Mouse (Mus musculus): ENCODE data around the gene Nav2. TPM values are rescaled to one million over a fixed set of nuclear protein-coding genes. Genes with fewer than 3 reads are reported as not detected.

The Nav2 gene
- polyA plus RNA-seq, 1 experiment from 2014 or later, result 5.8 TPM

- Histone ChIP-seq H3K27ac (ENCODE audit: low read depth, low read length) (no peak overlapping the region), H3K4me1 (replicated peaks; ENCODE audit: control insufficient read depth, insufficient read depth, low read length) (no peaks in the 10 kb centered on the region), H3K9me3 (ENCODE audit: control insufficient read depth) (no peaks in the 10 kb centered on the region), H3K4me2 (replicated peaks; ENCODE audit: low read depth) (no peak overlapping the region), H3K9ac (ENCODE audit: low read depth, low read length) (no peak overlapping the region), H3K36me3 (ENCODE audit: control insufficient read depth, insufficient read depth) (no peaks in the 10 kb centered on the region), H3K27me3 (replicated peaks; ENCODE audit: control insufficient read depth, insufficient read depth, low read length) (no peaks in the 10 kb centered on the region), H3K4me3 (ENCODE audit: low read depth, low read length) (no peak overlapping the region)
- 25% methylated on average over 5 of the region's 5 CpGs for WGBS
- no peak for TF ChIP-seq CTCF (IDR thresholded peaks at IDR 0.05; ENCODE audit: low read depth)
- ATAC-seq, result no peak
Observed at GRCm38 (mm10) chr7:48917463-48917862, 8.9 kb downstream of the Nav2 start.

DNA sequence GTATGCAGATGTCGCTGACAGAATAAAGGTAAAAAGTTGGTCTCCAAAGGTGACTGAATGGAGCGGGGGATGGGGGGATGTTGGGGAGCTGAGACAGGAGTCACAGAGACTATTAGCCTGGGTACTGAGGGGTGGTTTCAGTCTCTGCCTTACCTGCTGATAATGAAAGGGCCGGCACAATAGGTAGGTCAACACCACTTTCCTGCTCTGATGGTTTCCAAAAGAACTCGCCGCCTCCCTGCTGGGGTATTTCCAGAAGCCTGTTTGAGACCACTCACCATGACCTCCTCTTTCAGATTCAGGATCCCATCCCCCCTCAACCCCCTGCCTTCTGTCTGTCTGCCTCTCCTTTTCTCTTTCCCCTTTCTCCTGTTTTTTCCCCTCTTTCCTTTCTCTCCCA, 9.5 kb downstream of the Nav2 start:
- 49% methylated on average over 5 of the region's 5 CpGs for WGBS
- no peak overlapping the region for H3K9ac ChIP-seq (ENCODE audit: low read depth, low read length)
- H3K36me3 ChIP-seq (ENCODE audit: control insufficient read depth, insufficient read depth), result no peaks in the 10 kb centered on the region
- no peak for ATAC-seq
- H3K9me3 ChIP-seq (ENCODE audit: control insufficient read depth), result no peaks in the 10 kb centered on the region
- H3K27ac ChIP-seq (ENCODE audit: low read depth, low read length), result no peak overlapping the region
- H3K4me1 ChIP-seq (replicated peaks; ENCODE audit: control insufficient read depth, insufficient read depth, low read length), result no peaks in the 10 kb centered on the region
- H3K27me3 ChIP-seq (replicated peaks; ENCODE audit: control insufficient read depth, insufficient read depth, low read length), result no peaks in the 10 kb centered on the region
- H3K4me3 ChIP-seq (ENCODE audit: low read depth, low read length), result no peak overlapping the region
- no peak for TF ChIP-seq CTCF (IDR thresholded peaks at IDR 0.05; ENCODE audit: low read depth)
- no peak overlapping the region for H3K4me2 ChIP-seq (replicated peaks; ENCODE audit: low read depth)

GRCm38 (mm10) chr7:48918389-48918788, 9.9 kb downstream of the Nav2 start:
- no peak for TF ChIP-seq CTCF (IDR thresholded peaks at IDR 0.05; ENCODE audit: low read depth)
- Histone ChIP-seq H3K9me3 (ENCODE audit: control insufficient read depth) (no peaks in the 10 kb centered on the region), H3K36me3 (ENCODE audit: control insufficient read depth, insufficient read depth) (no peaks in the 10 kb centered on the region), H3K4me2 (replicated peaks; ENCODE audit: low read depth) (no peak overlapping the region), H3K4me1 (replicated peaks; ENCODE audit: control insufficient read depth, insufficient read depth, low read length) (no peaks in the 10 kb centered on the region), H3K27ac (ENCODE audit: low read depth, low read length) (no peak overlapping the region), H3K9ac (ENCODE audit: low read depth, low read length) (no peak overlapping the region), H3K4me3 (ENCODE audit: low read depth, low read length) (no peak overlapping the region), H3K27me3 (replicated peaks; ENCODE audit: control insufficient read depth, insufficient read depth, low read length) (no peaks in the 10 kb centered on the region)
- WGBS, result 58% methylated on average over 11 of the region's 11 CpGs
- no peak for ATAC-seq

GRCm38 (mm10) chr7:48923620-48924019, 15.1 kb downstream of the Nav2 start:
- no peak overlapping the region for H3K4me3 ChIP-seq (ENCODE audit: low read depth, low read length)
- no peaks in the 10 kb centered on the region for H3K9me3 ChIP-seq (ENCODE audit: control insufficient read depth)
- H3K27ac ChIP-seq (ENCODE audit: low read depth, low read length), result no peak overlapping the region
- H3K4me1 ChIP-seq (replicated peaks; ENCODE audit: control insufficient read depth, insufficient read depth, low read length), result no peaks in the 10 kb centered on the region
- ATAC-seq, result no peak
- 64% methylated on average over 10 of the region's 10 CpGs for WGBS
- H3K27me3 ChIP-seq (replicated peaks; ENCODE audit: control insufficient read depth, insufficient read depth, low read length), result no peaks in the 10 kb centered on the region
- TF ChIP-seq CTCF (IDR thresholded peaks at IDR 0.05; ENCODE audit: low read depth), result no peak
- no peaks in the 10 kb centered on the region for H3K36me3 ChIP-seq (ENCODE audit: control insufficient read depth, insufficient read depth)
- no peak overlapping the region for H3K4me2 ChIP-seq (replicated peaks; ENCODE audit: low read depth)
- no peak overlapping the region for H3K9ac ChIP-seq (ENCODE audit: low read depth, low read length)

GRCm38 (mm10) chr7:48925214-48925613, 16.7 kb downstream of the Nav2 start:
- Histone ChIP-seq H3K4me1 (replicated peaks; ENCODE audit: control insufficient read depth, insufficient read depth, low read length) (no peaks in the 10 kb centered on the region), H3K4me3 (ENCODE audit: low read depth, low read length) (no peak overlapping the region), H3K36me3 (ENCODE audit: control insufficient read depth, insufficient read depth) (no peaks in the 10 kb centered on the region), H3K4me2 (replicated peaks; ENCODE audit: low read depth) (no peak overlapping the region), H3K27ac (ENCODE audit: low read depth, low read length) (no peak overlapping the region), H3K9ac (ENCODE audit: low read depth, low read length) (no peak overlapping the region), H3K9me3 (ENCODE audit: control insufficient read depth) (no peaks in the 10 kb centered on the region), H3K27me3 (replicated peaks; ENCODE audit: control insufficient read depth, insufficient read depth, low read length) (no peaks in the 10 kb centered on the region)
- no peak for TF ChIP-seq CTCF (IDR thresholded peaks at IDR 0.05; ENCODE audit: low read depth)
- 0 out of 2 replicates have a peak, but pooled peaks have one; percentile 19 for ATAC-seq
- WGBS, result 66% methylated on average over 3 of the region's 3 CpGs

GRCm38 (mm10) chr7:48928364-48928763, 19.8 kb downstream of the Nav2 start:
- H3K27ac ChIP-seq (ENCODE audit: low read depth, low read length), result no peak overlapping the region
- H3K4me2 ChIP-seq (replicated peaks; ENCODE audit: low read depth), result no peak overlapping the region
- H3K4me3 ChIP-seq (ENCODE audit: low read depth, low read length), result no peak overlapping the region
- no peaks in the 10 kb centered on the region for H3K36me3 ChIP-seq (ENCODE audit: control insufficient read depth, insufficient read depth)
- peak; percentile 84 for TF ChIP-seq CTCF (IDR thresholded peaks at IDR 0.05; ENCODE audit: low read depth)
- 25% methylated on average over 3 of the region's 3 CpGs for WGBS
- no peak for ATAC-seq
- H3K9me3 ChIP-seq (ENCODE audit: control insufficient read depth), result no peaks in the 10 kb centered on the region
- H3K27me3 ChIP-seq (replicated peaks; ENCODE audit: control insufficient read depth, insufficient read depth, low read length), result no peaks in the 10 kb centered on the region
- H3K4me1 ChIP-seq (replicated peaks; ENCODE audit: control insufficient read depth, insufficient read depth, low read length), result no peaks in the 10 kb centered on the region
- no peak overlapping the region for H3K9ac ChIP-seq (ENCODE audit: low read depth, low read length)

DNA sequence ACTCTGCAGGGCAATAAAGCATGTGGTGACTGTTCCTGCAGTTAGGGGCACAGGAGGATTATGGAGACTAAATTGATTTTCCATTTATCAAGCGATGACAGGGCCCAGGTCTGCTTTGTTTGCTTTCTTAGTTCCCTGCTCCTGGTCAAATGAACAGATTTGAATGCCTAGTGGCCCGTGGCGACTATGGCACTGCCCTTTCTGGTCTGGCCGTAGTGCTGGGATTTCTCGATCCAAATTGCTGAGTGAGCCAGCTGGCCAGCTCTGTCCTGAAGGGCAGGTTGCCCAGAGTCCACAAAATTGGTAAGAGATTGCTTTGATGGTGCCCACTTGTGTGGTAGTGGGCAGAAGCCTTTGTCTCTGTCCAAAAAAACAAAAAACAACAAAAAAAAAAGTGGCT, 21.9 kb downstream of the Nav2 start:
- Histone ChIP-seq H3K4me3 (ENCODE audit: low read depth, low read length) (no peak overlapping the region), H3K4me1 (replicated peaks; ENCODE audit: control insufficient read depth, insufficient read depth, low read length) (no peaks in the 10 kb centered on the region), H3K27ac (ENCODE audit: low read depth, low read length) (no peak overlapping the region), H3K4me2 (replicated peaks; ENCODE audit: low read depth) (no peak overlapping the region), H3K36me3 (ENCODE audit: control insufficient read depth, insufficient read depth) (no peaks in the 10 kb centered on the region), H3K9me3 (ENCODE audit: control insufficient read depth) (no peaks in the 10 kb centered on the region), H3K27me3 (replicated peaks; ENCODE audit: control insufficient read depth, insufficient read depth, low read length) (no peaks in the 10 kb centered on the region), H3K9ac (ENCODE audit: low read depth, low read length) (no peak overlapping the region)
- 33% methylated on average over 5 of the region's 5 CpGs for WGBS
- TF ChIP-seq CTCF (IDR thresholded peaks at IDR 0.05; ENCODE audit: low read depth), result no peak
- ATAC-seq, result no peak

All from intestine, postnatal 0 days (tissue).